Mouse (Mus musculus): Measurements from ENCODE around the gene Satb2. TPM values are rescaled to one million over a fixed set of nuclear protein-coding genes. Genes with fewer than 3 reads are reported as not detected.

Satb2 gene
- total and polyA plus RNA-seq, 3 experiments = 2.0 to 3.9 (median 2.1) TPM

- TF ChIP-seq GABPA (IDR thresholded peaks at IDR 0.05; ENCODE audit: insufficient replicate concordance, low read depth, low read length) (no peak), MAFK (IDR thresholded peaks at IDR 0.05; ENCODE audit: insufficient replicate concordance, low read length) (no peak), MEF2A (IDR thresholded peaks at IDR 0.05; ENCODE audit: borderline replicate concordance, low read depth, low read length) (peak; percentile 81), CHD2 (IDR thresholded peaks at IDR 0.05; ENCODE audit: low read length) (no peak)
Measured at GRCm38 (mm10) chr1:56857202-56857601, 121.2 kb downstream of the Satb2 start (continued).

DNA sequence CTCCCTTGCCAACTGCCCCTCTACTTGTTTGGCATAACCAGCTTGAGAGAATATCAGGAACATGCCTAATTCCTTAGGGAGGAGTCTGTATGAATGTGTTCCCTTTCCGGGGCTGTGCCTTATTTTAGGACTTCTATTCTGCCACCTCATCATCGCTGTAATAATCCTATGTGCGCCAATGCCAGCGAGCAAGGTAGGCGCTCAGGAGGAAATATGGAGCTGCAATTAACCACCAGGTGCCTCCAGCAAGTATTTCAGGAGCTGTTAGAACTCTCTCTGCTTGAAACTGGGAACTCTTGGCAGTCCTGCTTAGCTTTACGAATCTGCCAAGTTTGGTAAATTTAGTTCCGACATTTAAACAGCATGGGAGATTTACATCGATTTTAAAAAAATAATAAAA is 128.0 kb downstream of the Satb2 start:
- in situ Hi-C loops (cut with MboI; ENCODE audit: low pct_ligation_motif_present, low pct_unique_long_range_greater_than_20kb, low sequenced_read_pairs) = no loop called here

GRCm38 (mm10) chr1:56846358-56846757 is 132.1 kb downstream of the Satb2 start:
- no peak for TF ChIP-seq NELFE (IDR thresholded peaks at IDR 0.05; ENCODE audit: low read depth, low read length)
- no peak for TF ChIP-seq ETS1 (conservative IDR thresholded peaks at IDR 0.05; ENCODE audit: low read depth, low read length)
- TF ChIP-seq SIN3A (IDR thresholded peaks at IDR 0.05; ENCODE audit: low read length) = no peak
- TF ChIP-seq TCF12 (IDR thresholded peaks at IDR 0.05; ENCODE audit: low read depth, low read length) = no peak
- TF ChIP-seq E2F4 (IDR thresholded peaks at IDR 0.05; ENCODE audit: insufficient replicate concordance, low read depth, low read length) = no peak
- TF ChIP-seq HCFC1 (IDR thresholded peaks at IDR 0.05; ENCODE audit: low read depth, low read length) = no peak
- in situ Hi-C loops (cut with MboI; ENCODE audit: low pct_ligation_motif_present, low pct_unique_long_range_greater_than_20kb, low sequenced_read_pairs) = no loop called here

More for the DNA sequence above, 128.0 kb downstream of the Satb2 start:
- H3K9ac ChIP-seq (ENCODE audit: insufficient read depth, low read depth) = no peak overlapping the region
- H3K36me3 ChIP-seq (replicated peaks in 1 of 2; ENCODE audit: control insufficient read depth in 1 of 2, insufficient read depth in 1 of 2, low read length in 1 of 2) = peaks cover 20 to 40% of the 10 kb centered on the region in 2 experiments
- H3K27ac ChIP-seq (ENCODE audit: insufficient read depth, low read depth) = no peak overlapping the region
- no peak for TF ChIP-seq NRF1 (IDR thresholded peaks at IDR 0.05; ENCODE audit: low read depth, low read length)
- TF ChIP-seq ZMIZ1 (IDR thresholded peaks at IDR 0.05; ENCODE audit: low read depth, low read length) = no peak
- TF ChIP-seq MEF2A (IDR thresholded peaks at IDR 0.05; ENCODE audit: borderline replicate concordance, low read depth, low read length) = no peak
- no peak for TF ChIP-seq POLR2A (IDR thresholded peaks at IDR 0.05; ENCODE audit: low read depth, low read length)
- no peak for TF ChIP-seq MXI1 (IDR thresholded peaks at IDR 0.05; ENCODE audit: low read depth, low read length)
- no peak for TF ChIP-seq ZKSCAN1 (IDR thresholded peaks at IDR 0.05; ENCODE audit: borderline replicate concordance, low read depth, low read length)
- no peak for TF ChIP-seq RAD21 (IDR thresholded peaks at IDR 0.05; ENCODE audit: low read depth, low read length)
- no peak for TF ChIP-seq ZNF384 (IDR thresholded peaks at IDR 0.05; ENCODE audit: low read depth, low read length)
- TF ChIP-seq SIN3A (IDR thresholded peaks at IDR 0.05; ENCODE audit: low read length) = no peak
- TF ChIP-seq EP300 (IDR thresholded peaks at IDR 0.05; ENCODE audit: low read length) = no peak
- TF ChIP-seq NELFE (IDR thresholded peaks at IDR 0.05; ENCODE audit: low read depth, low read length) = no peak
- TF ChIP-seq MAZ (IDR thresholded peaks at IDR 0.05; ENCODE audit: low read depth, low read length) = no peak
- TF ChIP-seq ETS1 (conservative IDR thresholded peaks at IDR 0.05; ENCODE audit: low read depth, low read length) = no peak
- no peak for TF ChIP-seq HCFC1 (IDR thresholded peaks at IDR 0.05; ENCODE audit: low read depth, low read length)
- no peak for TF ChIP-seq GABPA (IDR thresholded peaks at IDR 0.05; ENCODE audit: insufficient replicate concordance, low read depth, low read length)
- TF ChIP-seq TBP (conservative IDR thresholded peaks at IDR 0.05; ENCODE audit: low read depth, low read length) = no peak
- TF ChIP-seq MAFK (IDR thresholded peaks at IDR 0.05; ENCODE audit: insufficient replicate concordance, low read length) = no peak
- no peak for TF ChIP-seq SMC3 (IDR thresholded peaks at IDR 0.05; ENCODE audit: low read depth, low read length)
- TF ChIP-seq CTCF (conservative IDR thresholded peaks at IDR 0.05 in 1 of 2, IDR thresholded peaks at IDR 0.05 in 1 of 2; ENCODE audit: low read depth in 2 of 2, low read length in 2 of 2) = no peak
- no peak for TF ChIP-seq MAX (IDR thresholded peaks at IDR 0.05; ENCODE audit: low read length)
- no peak for DNase-seq (ENCODE audit: extremely low read depth)
- dilution Hi-C loops (cut with MboI; ENCODE audit: extremely low pct_ligation_motif_present, extremely low pct_unique_long_range_greater_than_20kb, low sequenced_read_pairs) = no loop called here
- H3K4me3 ChIP-seq (replicated peaks in 1 of 3; ENCODE audit: low read depth in 2 of 3, low read length in 2 of 3, poor library complexity in 1 of 3) = no peak overlapping the region
- H3K4me2 ChIP-seq (ENCODE audit: insufficient read depth, low read depth, poor library complexity, severe bottlenecking) = no peak overlapping the region
- H3K4me1 ChIP-seq (ENCODE audit: control insufficient read depth in 1 of 2, insufficient read depth in 2 of 2) = peaks cover 4 to 16% of the 10 kb centered on the region in 2 experiments; a peak in 3 of 4 replicates
- no peaks in the 10 kb centered on the region for H3K79me2 ChIP-seq (replicated peaks; ENCODE audit: control insufficient read depth, extremely low read depth, insufficient read depth, poor library complexity, severe bottlenecking)
- no peaks in the 10 kb centered on the region for H3K9me3 ChIP-seq (replicated peaks; ENCODE audit: low read length)
- no peaks in the 10 kb centered on the region for H3K27me3 ChIP-seq (replicated peaks)

More at GRCm38 (mm10) chr1:56846358-56846757, 132.1 kb downstream of the Satb2 start:
- dilution Hi-C loops (cut with MboI; ENCODE audit: extremely low pct_ligation_motif_present, extremely low pct_unique_long_range_greater_than_20kb, low sequenced_read_pairs) = no loop called here
- no peaks in the 10 kb centered on the region for H3K27me3 ChIP-seq (replicated peaks)
- H3K36me3 ChIP-seq (replicated peaks in 1 of 2; ENCODE audit: control insufficient read depth in 1 of 2, insufficient read depth in 1 of 2, low read length in 1 of 2) = peaks cover 15 to 46% of the 10 kb centered on the region in 2 experiments
- DNase-seq (ENCODE audit: extremely low read depth) = no peak
- H3K4me2 ChIP-seq (ENCODE audit: insufficient read depth, low read depth, poor library complexity, severe bottlenecking) = no peak overlapping the region
- peaks cover 5 to 27% of the 10 kb centered on the region in 2 experiments for H3K4me1 ChIP-seq (ENCODE audit: control insufficient read depth in 1 of 2, insufficient read depth in 2 of 2)
- H3K27ac ChIP-seq (ENCODE audit: insufficient read depth, low read depth) = no peak overlapping the region
- H3K9me3 ChIP-seq (replicated peaks; ENCODE audit: low read length) = no peaks in the 10 kb centered on the region
- no peak overlapping the region for H3K9ac ChIP-seq (ENCODE audit: insufficient read depth, low read depth)
- H3K4me3 ChIP-seq (replicated peaks in 1 of 3; ENCODE audit: low read depth in 2 of 3, low read length in 2 of 3, poor library complexity in 1 of 3) = no peak overlapping the region
- H3K79me2 ChIP-seq (replicated peaks; ENCODE audit: control insufficient read depth, extremely low read depth, insufficient read depth, poor library complexity, severe bottlenecking) = no peaks in the 10 kb centered on the region

Measured in CH12.LX (cell line).